In the genomic region with DNA sequence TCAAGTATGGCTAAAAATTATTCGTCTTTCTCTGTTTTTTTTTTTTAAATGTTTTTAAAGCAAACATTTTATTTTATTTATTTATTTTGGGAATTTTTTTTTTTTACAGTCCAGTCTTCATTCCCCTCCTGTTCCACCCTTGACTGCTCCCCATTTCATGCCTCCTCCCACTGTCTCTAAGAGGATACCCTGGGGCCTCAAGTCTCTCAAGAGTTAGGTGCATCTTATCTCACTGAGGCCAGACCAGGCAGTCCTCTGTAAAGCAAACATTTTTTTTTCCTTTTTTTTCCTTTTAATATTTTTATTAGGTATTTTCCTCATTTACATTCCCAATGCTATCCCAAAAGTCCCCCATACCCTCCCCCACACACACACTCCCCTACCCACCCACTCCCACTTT, we compare ENCODE assay signal across 16 mouse cellular contexts.
A peak's percentile ranks its signal among the peaks of the same experiment; 100 is the strongest.
DNase-seq lines count a peak whose midpoint lies in the region; ATAC-seq and TF ChIP-seq lines count a peak whose summit lies in the region.
"Had no signal": no experiment of that assay in that cellular context is flagged by ENCODE, and none has a peak within 500 bp of the region (broad histone marks: within the 10 kb centered on the region; RNA-seq: fewer than 3 reads in every experiment).

No protein-coding gene starts in this region.

- intact Hi-C loops in heart, postnatal 14 days (cut with DNase I) = no loop called here

- H3K9ac ChIP-seq in heart, embryonic 14.5 days (ENCODE audit: low read length) = no peak overlapping the region
- peak overlapping the region; percentile 67 for H3K9ac ChIP-seq in liver, embryonic 13.5 days
- H3K9ac ChIP-seq: forebrain, embryonic 15.5 days had no signal

- peaks cover 0 to 6% of the 10 kb centered on the region in 2 experiments; a peak in 1 of 4 replicates for H3K4me1 ChIP-seq in heart, embryonic 14.5 days (ENCODE audit: control insufficient read depth in 2 of 2, insufficient read depth in 2 of 2, low read length in 2 of 2)
- H3K4me1 ChIP-seq in G1E (ENCODE audit: insufficient read depth, low read depth, low read length) = peaks cover 30% of the 10 kb centered on the region
- peaks cover 31% of the 10 kb centered on the region for H3K4me1 ChIP-seq in liver, embryonic 13.5 days (replicated peaks)
- H3K4me1 ChIP-seq: forebrain, embryonic 15.5 days; limb, embryonic 10.5 days had no signal

- H3K9me3 ChIP-seq in heart, embryonic 14.5 days (ENCODE audit: control insufficient read depth, low read length) = no peaks in the 10 kb centered on the region
- no peaks in the 10 kb centered on the region for H3K9me3 ChIP-seq in G1E (replicated peaks)
- no peaks in the 10 kb centered on the region for H3K9me3 ChIP-seq in liver, embryonic 13.5 days (replicated peaks)
- H3K9me3 ChIP-seq: forebrain, embryonic 15.5 days; limb, embryonic 10.5 days had no signal

- H3K27me3 ChIP-seq in heart, embryonic 14.5 days (ENCODE audit: control insufficient read depth, insufficient read depth, low read length) = no peaks in the 10 kb centered on the region
- H3K27me3 ChIP-seq in G1E (ENCODE audit: insufficient read depth, low read length) = peaks cover 2% of the 10 kb centered on the region; the same call in 1 of the 2 replicates
- H3K27me3 ChIP-seq in liver, embryonic 13.5 days = no peaks in the 10 kb centered on the region
- H3K27me3 ChIP-seq: forebrain, embryonic 15.5 days had no signal

- H3K36me3 ChIP-seq in heart, embryonic 14.5 days (ENCODE audit: control insufficient read depth, insufficient read depth, low read length) = no peaks in the 10 kb centered on the region
- H3K36me3 ChIP-seq in G1E (replicated peaks) = no peaks in the 10 kb centered on the region
- H3K36me3 ChIP-seq in liver, embryonic 13.5 days = no peaks in the 10 kb centered on the region
- H3K36me3 ChIP-seq: forebrain, embryonic 15.5 days; limb, embryonic 10.5 days had no signal

- no peak for DNase-seq in heart, postnatal 14 days
- no peak for DNase-seq in G1E (ENCODE audit: low spot score)
- DNase-seq in c-Kit-positive CD71-positive TER-119-positive erythroid progenitor cells, embryonic 14.5 days (ENCODE audit: low spot score) = peak; percentile 56
- DNase-seq in liver, embryonic 13.5 days = peak; percentile 57
- no peak for DNase-seq in spleen, adult 18-20 months
- DNase-seq in layer of hippocampus, postnatal 25 days (ENCODE audit: extremely low spot score in 1 of 2, low spot score in 1 of 2) = no peak
- no peak for DNase-seq in frontal cortex, postnatal 25 days (ENCODE audit: low spot score in 2 of 2)
- DNase-seq: B cell, adult 2 months; cerebellum, postnatal 14 days; lung, adult 2 months; thymus, postnatal 36 days had no signal

- peak overlapping the region in 1 of 2 experiments; percentile 67; a peak in 2 of 4 replicates for H3K27ac ChIP-seq in heart, embryonic 14.5 days (replicated peaks in 1 of 2; ENCODE audit: control insufficient read depth in 1 of 2, insufficient read depth in 1 of 2, low read depth in 2 of 2, low read length in 2 of 2)
- peak overlapping the region; percentile 97 for H3K27ac ChIP-seq in liver, embryonic 13.5 days
- H3K27ac ChIP-seq: forebrain, embryonic 15.5 days; limb, embryonic 10.5 days had no signal

- peak overlapping the region; percentile 64 for H3K4me2 ChIP-seq in heart, embryonic 14.5 days (ENCODE audit: low read length)
- peak overlapping the region; percentile 72 for H3K4me2 ChIP-seq in liver, embryonic 13.5 days
- H3K4me2 ChIP-seq: forebrain, embryonic 15.5 days had no signal

- 50% methylated on average over 1 of the region's 1 CpGs for WGBS in heart, embryonic 14.5 days
- WGBS in liver, embryonic 13.5 days (ENCODE audit: insufficient replicate concordance) = 46% methylated on average over 1 of the region's 1 CpGs

- TF ChIP-seq CTCF in G1E (IDR thresholded peaks at IDR 0.05; ENCODE audit: low read depth, low read length) = no peak

- no peak overlapping the region for H3K4me3 ChIP-seq in heart, embryonic 14.5 days (ENCODE audit: control insufficient read depth in 1 of 2, insufficient read depth in 1 of 2, low read depth in 1 of 2, low read length in 2 of 2)
- no peak overlapping the region; the same call in 1 of the 2 replicates for H3K4me3 ChIP-seq in G1E (ENCODE audit: low read depth, low read length)
- peak overlapping the region; percentile 44; the same call in 1 of the 2 replicates for H3K4me3 ChIP-seq in liver, embryonic 13.5 days (replicated peaks)
- H3K4me3 ChIP-seq: forebrain, embryonic 15.5 days; layer of hippocampus, adult 2 months; left cerebral cortex, adult 2 months; limb, embryonic 10.5 days had no signal

- no peak for ATAC-seq in heart, embryonic 14.5 days (ENCODE audit: insufficient number of reproducible peaks, insufficient read depth, low FRiP score, low read depth)
- ATAC-seq in G1E (ENCODE audit: extremely low read depth, insufficient number of reproducible peaks, low FRiP score, poor library complexity, severe bottlenecking) = 0 out of 2 replicates have a peak, but pooled peaks have one; percentile 43
- ATAC-seq in liver, embryonic 13.5 days (ENCODE audit: low read depth) = peak; percentile 98
- ATAC-seq: forebrain, embryonic 15.5 days had no signal

Comparison
In these comparisons a context has a peak if more than half of its experiments do, and no peak if none do; other contexts are left out.
1. DNase-seq: peak in c-Kit-positive CD71-positive TER-119-positive erythroid progenitor cells, embryonic 14.5 days (single experiment) and liver, embryonic 13.5 days (single experiment); none in heart, postnatal 14 days (0 of 2), G1E (single experiment), spleen, adult 18-20 months (0 of 2), layer of hippocampus, postnatal 25 days (0 of 2) and frontal cortex, postnatal 25 days (0 of 2).